Mouse (Mus musculus) embryonic facial prominence, embryonic 13.5 days (tissue): ENCODE measurements at regions not wholly inside any gene's neighbourhood (a gene's known extent, or its start where the extent isn't known, plus 50 kb on each side); places are given as distances from the start of the nearest gene placed in this dataset.

Experiments used
- ATAC-seq: fragments of 200-750 bp; cut with Nextera tagmentation; 2 replicates; pipeline ENCODE4 v1.8.0; 2017; ENCODE audit warnings: low read depth; ENCODE audit not compliant: insufficient number of reproducible peaks, insufficient read depth, low FRiP score, low TSS enrichment
- H3K27ac ChIP-seq: fragments of 300-500 bp; sonication (generic); 2 replicates; pipeline ENCODE4 v1.5.1; 2015; ENCODE audit warnings: moderate library complexity, mild to moderate bottlenecking, inconsistent platforms
- H3K27me3 ChIP-seq: fragments of 300-500 bp; sonication (generic); 2 replicates; pipeline ENCODE4 v1.6.1; 2015; ENCODE audit warnings: mild to moderate bottlenecking, inconsistent platforms
- H3K36me3 ChIP-seq: fragments of 300-500 bp; sonication (generic); 2 replicates; pipeline ENCODE4 v1.6.1; 2015; ENCODE audit warnings: mild to moderate bottlenecking, inconsistent platforms
- H3K4me1 ChIP-seq: fragments of 300-500 bp; sonication (generic); 2 replicates; pipeline ENCODE4 v1.6.1; 2015; ENCODE audit warnings: inconsistent platforms
- H3K4me2 ChIP-seq: fragments of 300-500 bp; sonication (generic); 2 replicates; pipeline ENCODE4 v1.6.1; 2015; ENCODE audit warnings: moderate library complexity, mild to moderate bottlenecking, inconsistent platforms
- H3K4me3 ChIP-seq: fragments of 300-500 bp; sonication (generic); 2 replicates; pipeline ENCODE4 v1.5.1; 2015; ENCODE audit warnings: mild to moderate bottlenecking, inconsistent platforms
- H3K9ac ChIP-seq: fragments of 300-500 bp; sonication (generic); 2 replicates; pipeline ENCODE4 v1.6.1; 2015; ENCODE audit warnings: mild to moderate bottlenecking, inconsistent platforms
- H3K9me3 ChIP-seq: fragments of 300-500 bp; sonication (generic); 2 replicates; pipeline ENCODE4 v1.6.1; 2016; ENCODE audit warnings: inconsistent platforms
- WGBS: fragments of 180-500 bp; shearing (Covaris S2); methylation state at CpG from one replicate; pipeline ENCODE4 v1.1.7; 2015; ENCODE audit warnings: mixed read lengths; 5-methylcytosine and 5-hydroxymethylcytosine counted together

DNA sequence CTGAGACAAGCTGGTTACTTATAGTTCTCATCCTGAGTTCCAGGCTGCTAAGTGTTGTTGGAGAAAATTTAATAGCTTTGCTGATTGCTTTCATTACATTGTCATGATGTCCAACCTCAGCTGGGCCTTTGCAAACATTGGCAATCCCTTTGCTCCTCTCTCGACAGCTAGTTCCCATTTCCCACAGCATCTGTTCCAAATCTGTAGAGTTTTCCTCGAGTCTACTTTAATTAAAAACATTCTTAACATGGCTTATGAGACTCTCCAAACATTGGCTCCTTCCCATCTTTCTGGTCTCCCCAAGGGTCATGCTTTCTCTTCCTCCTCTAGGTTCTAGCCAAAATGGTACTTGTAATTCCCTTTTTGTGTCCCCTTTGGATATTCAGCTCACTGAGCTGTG is 672.6 kb upstream of the Gm8797 start:
- Histone ChIP-seq H3K9ac (no peak overlapping the region), H3K27ac (no peak overlapping the region), H3K27me3 (no peaks in the 10 kb centered on the region), H3K36me3 (no peaks in the 10 kb centered on the region), H3K4me3 (no peak overlapping the region), H3K4me2 (no peak overlapping the region), H3K4me1 (no peaks in the 10 kb centered on the region), H3K9me3 (0 out of 2 replicates have a peak, but pooled peaks cover 7% of the 10 kb centered on the region)
- no peak for ATAC-seq
- 20% methylated on average over 2 of the region's 2 CpGs for WGBS

DNA sequence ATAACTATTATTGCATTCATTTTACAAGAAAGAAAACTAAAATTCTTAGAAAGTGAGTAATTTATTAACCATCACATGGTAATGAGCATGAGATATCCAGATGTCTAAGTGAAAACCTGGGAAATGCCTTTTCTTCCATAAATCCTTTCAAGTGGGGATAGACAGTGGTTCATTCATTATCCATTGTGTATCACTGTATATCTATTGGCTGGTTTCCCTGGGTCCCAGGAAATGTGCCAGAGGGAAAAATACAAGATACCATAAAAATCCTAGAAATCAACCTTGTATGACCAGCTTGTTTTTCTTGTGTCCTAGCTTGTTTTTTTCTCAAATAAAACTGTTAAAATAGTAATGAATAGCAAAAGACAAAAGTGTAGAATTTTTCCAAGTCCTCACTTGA is 663.9 kb upstream of the Gm8797 start:
- H3K27me3 ChIP-seq: no peaks in the 10 kb centered on the region
- H3K9ac ChIP-seq: no peak overlapping the region
- no peak overlapping the region for H3K4me3 ChIP-seq
- H3K4me2 ChIP-seq: no peak overlapping the region
- no peaks in the 10 kb centered on the region for H3K9me3 ChIP-seq
- H3K4me1 ChIP-seq: 0 out of 2 replicates have a peak, but pooled peaks cover 5% of the 10 kb centered on the region
- H3K36me3 ChIP-seq: no peaks in the 10 kb centered on the region
- ATAC-seq: no peak
- H3K27ac ChIP-seq: no peak overlapping the region

DNA sequence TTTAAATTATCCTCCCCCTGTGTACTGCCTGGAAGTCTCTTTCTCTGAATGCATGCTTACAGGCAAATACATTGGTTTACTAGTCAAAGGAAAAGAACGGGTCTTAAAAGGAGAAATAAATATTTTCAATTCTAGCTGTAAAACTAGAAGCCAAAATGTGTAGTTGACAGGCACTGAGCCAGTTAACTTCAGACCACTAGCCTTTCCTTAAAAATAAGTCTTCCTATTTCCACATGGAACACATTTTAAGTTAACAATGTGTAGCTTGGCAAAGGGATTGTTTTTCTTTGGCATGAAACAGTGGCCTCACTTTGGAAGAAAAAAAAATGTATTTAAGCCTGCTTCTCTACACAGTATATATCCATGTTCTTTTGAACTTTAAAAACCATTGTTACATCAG is 661.7 kb upstream of the Gm8797 start:
- WGBS: 30% methylated on average over 1 of the region's 1 CpGs
- ATAC-seq: no peak
- Histone ChIP-seq H3K4me1 (0 out of 2 replicates have a peak, but pooled peaks cover 5% of the 10 kb centered on the region), H3K36me3 (no peaks in the 10 kb centered on the region), H3K4me2 (no peak overlapping the region), H3K9ac (no peak overlapping the region), H3K27me3 (no peaks in the 10 kb centered on the region), H3K9me3 (no peaks in the 10 kb centered on the region), H3K27ac (no peak overlapping the region), H3K4me3 (no peak overlapping the region)

DNA sequence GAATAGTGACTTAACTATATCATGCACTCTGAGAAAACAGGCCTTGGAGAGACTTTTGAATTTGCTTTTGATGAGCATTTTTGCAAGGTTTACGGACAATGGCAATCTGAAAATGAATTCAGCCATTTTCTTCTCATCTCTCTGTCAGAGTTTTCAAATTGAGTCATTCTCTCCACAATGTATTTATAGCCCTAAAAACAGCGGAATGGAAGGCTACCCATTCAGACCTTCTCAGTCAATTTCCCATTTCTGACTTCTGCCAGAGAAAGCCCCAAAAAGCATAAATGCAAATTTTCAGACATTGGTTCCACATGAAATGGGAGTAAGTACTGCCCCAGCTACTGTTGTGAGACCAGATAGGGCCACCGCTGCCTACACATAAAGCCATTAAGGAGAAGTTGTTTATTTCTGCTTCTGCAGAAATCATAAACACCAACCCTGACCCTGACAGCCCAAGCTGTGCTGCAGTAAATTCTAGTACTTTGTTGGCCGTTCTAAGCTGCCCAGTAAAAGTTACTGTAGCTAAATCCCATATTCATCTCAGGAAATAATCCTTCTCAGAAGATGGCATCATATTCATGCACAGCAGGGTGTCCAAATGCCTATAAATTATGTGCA is 661.1 kb upstream of the Gm8797 start:
- no peak overlapping the region for H3K9ac ChIP-seq
- 62% methylated on average over 4 of the region's 4 CpGs for WGBS
- H3K4me1 ChIP-seq: 0 out of 2 replicates have a peak, but pooled peaks cover 5% of the 10 kb centered on the region
- no peak overlapping the region for H3K4me3 ChIP-seq
- peak overlapping the region; percentile 71 for H3K27ac ChIP-seq
- no peaks in the 10 kb centered on the region for H3K27me3 ChIP-seq
- no peaks in the 10 kb centered on the region for H3K36me3 ChIP-seq
- no peak for ATAC-seq
- H3K4me2 ChIP-seq: peak overlapping the region; percentile 36; the same call in 1 of the 2 replicates
- H3K9me3 ChIP-seq: no peaks in the 10 kb centered on the region

DNA sequence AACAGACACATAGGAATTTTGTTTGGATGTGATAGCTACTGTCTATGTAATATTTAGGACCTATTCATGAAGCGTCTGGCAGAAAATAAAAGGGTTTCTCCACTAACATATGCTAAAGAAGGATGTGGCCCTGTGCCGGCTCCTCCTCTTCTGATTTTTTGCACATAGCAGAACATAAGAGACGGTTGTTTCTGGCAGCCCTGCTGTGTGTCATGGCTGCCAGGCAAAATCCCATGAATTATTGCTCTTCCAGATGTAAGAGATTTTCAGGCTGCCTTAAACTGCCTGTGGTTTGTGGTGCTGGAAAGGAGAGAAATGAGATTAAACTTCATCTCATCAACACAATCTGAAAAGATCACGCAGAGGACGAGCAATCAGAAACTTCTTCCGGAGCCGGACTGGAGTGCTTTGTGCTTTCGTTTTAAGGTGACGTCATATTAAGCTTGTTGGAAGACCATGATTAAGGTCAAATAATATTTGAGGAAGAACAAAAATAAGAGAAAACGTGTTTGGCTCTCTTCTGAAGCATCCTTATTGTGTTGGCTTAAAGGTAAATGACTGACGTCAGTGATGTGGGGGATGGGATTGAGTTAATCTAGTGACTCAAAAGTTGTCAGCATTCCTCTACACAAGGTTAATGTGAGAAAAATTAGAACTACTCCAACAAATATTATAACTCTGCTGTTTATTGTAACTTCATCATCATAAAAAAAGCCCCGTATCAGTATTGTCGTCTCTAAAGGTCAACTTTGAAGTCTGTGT is 660.3 kb upstream of the Gm8797 start:
- 0 out of 2 replicates have a peak, but pooled peaks have one; percentile 32 for ATAC-seq
- peak overlapping the region; percentile 14; the same call in 1 of the 2 replicates for H3K4me3 ChIP-seq
- H3K9me3 ChIP-seq: no peaks in the 10 kb centered on the region
- H3K9ac ChIP-seq: no peak overlapping the region
- H3K27ac ChIP-seq: peak overlapping the region; percentile 71
- 55% methylated on average over 13 of the region's 13 CpGs for WGBS
- no peaks in the 10 kb centered on the region for H3K36me3 ChIP-seq
- H3K4me2 ChIP-seq: peak overlapping the region; percentile 36
- H3K27me3 ChIP-seq: no peaks in the 10 kb centered on the region
- H3K4me1 ChIP-seq: 0 out of 2 replicates have a peak, but pooled peaks cover 5% of the 10 kb centered on the region

DNA sequence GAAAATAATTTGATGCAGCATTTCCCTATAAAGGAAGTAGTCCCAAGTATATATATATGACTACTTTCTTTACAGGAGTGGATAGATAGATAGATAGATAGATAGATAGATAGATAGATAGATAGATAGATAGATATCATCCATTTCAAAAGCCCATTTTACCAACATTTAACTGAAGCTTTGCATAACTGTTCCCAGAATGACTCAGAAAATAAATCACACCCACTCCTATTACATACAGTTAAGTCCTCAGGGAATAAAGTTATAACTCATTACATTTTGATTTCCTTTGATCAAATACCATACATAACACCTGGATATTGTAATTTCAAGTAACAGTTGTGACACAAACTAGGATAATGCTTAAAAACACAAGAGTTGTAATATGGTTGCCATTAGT is 659.6 kb upstream of the Gm8797 start:
- ATAC-seq: no peak
- H3K4me3 ChIP-seq: no peak overlapping the region
- no peak overlapping the region for H3K27ac ChIP-seq
- no peaks in the 10 kb centered on the region for H3K27me3 ChIP-seq
- no peak overlapping the region for H3K9ac ChIP-seq
- H3K36me3 ChIP-seq: no peaks in the 10 kb centered on the region
- H3K4me1 ChIP-seq: 0 out of 2 replicates have a peak, but pooled peaks cover 5% of the 10 kb centered on the region
- H3K9me3 ChIP-seq: no peaks in the 10 kb centered on the region
- H3K4me2 ChIP-seq: no peak overlapping the region
